Mouse (Mus musculus): ENCODE data around the gene Ube2v1. TPM values are rescaled to one million over a fixed set of nuclear protein-coding genes. Genes with fewer than 3 reads are reported as not detected.

Gene Ube2v1
- 102 and 116 TPM in 2 replicates for total RNA-seq (2015)
- 51.7 and 56.5 TPM in 2 replicates for total RNA-seq (2017)

GRCm38 (mm10) chr2:167631591-167632448 lies at the start of gene Ube2v1:
Gene Ube2v1 (minus strand): TSS chr2:167632095.
- ATAC-seq (replicated peaks; ENCODE audit: poor library complexity), result peak; percentile 70

DNA sequence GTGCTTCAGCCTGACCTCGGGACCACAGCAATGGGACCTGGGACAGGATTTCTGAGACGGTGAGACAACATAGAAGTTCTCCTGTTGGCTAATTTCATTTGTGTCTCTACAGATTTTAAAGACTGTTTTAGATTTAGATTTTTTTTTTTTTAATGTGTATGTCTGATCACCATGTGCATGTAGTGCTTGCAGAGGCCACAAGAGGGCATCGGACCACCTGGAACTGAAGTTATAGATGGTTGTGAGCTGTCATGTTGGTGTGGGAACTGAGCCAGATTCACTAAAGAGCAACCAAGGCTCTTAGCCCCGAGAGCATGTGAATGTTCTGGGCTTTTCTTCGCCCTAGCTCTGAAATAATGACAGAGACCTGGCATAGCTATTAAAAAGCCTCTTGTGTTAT lies 48.8 kb upstream of the Ube2v1 start:
- ATAC-seq (replicated peaks; ENCODE audit: poor library complexity), result peak; percentile 54

GRCm38 (mm10) chr2:167679902-167680430 lies 48.1 kb upstream of the Ube2v1 start:
- peak; percentile 86 for ATAC-seq (replicated peaks; ENCODE audit: poor library complexity)

DNA sequence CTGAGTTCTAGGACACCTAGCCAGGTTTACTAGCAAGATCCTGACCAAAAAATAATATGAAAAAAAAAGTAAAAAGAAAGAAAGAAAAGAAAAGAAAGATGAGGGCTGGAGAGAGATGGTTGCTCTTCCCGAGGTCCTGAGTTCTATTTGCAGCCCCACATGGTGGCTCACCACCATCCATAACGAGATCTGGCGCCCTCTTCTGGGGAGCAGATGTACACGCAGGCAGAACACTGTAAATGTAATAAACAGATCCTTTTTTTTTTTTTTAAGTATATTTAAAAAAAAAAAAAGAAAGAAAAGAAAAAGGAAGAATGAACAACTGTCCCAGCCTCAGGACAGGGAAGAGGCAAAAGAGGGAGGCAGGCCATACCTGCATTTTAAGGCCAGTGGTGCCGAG lies 46.7 kb upstream of the Ube2v1 start:
- no peak for ATAC-seq (replicated peaks; ENCODE audit: poor library complexity)

DNA sequence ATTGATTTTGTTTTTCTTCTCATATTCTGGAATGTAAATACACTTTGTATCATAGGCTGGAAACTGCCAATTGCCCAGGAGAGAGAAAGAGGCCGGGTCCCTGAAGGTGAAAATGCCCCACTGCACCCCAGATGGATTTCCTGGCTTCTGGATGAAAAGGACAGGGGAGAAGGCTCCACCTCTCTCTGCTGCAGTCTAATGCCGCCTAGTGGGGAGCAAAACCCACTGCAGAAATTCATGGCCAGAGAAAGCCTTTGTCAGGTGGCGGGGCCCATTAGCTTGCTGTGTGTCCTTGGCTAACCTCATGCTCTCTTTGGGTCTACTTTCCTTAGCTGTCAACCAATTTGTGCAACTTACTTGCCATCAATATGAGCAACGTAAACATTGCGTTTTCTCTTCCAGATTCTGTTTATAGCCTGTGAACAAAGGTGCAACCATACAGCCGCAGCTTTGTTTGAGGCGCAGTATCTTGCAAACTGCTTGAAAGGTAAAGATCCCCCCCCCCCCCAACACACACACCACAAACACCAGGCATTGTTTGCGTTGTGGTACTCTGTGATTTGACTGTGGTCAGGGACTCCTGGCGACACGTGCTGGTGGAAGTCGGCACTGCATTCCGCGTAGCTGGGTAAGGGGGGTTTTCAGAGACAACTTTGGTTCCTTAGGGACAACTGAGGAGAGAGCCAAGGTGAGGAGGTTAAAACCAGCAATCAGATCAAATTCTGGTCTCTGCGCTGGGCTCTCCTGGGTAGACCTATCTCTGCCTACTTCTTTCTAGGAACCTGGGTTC lies 43.4 kb upstream of the Ube2v1 start:
- ATAC-seq (replicated peaks; ENCODE audit: poor library complexity), result peak; percentile 57

- peak; percentile 82 for ATAC-seq (replicated peaks; ENCODE audit: poor library complexity)
Measured at GRCm38 (mm10) chr2:167672212-167672685, 40.4 kb upstream of the Ube2v1 start.

- no peak for ATAC-seq (replicated peaks; ENCODE audit: poor library complexity)
Measured at GRCm38 (mm10) chr2:167671101-167671633, 39.3 kb upstream of the Ube2v1 start.

- ATAC-seq (replicated peaks; ENCODE audit: poor library complexity), result no peak
Measured at GRCm38 (mm10) chr2:167669398-167669797, 37.5 kb upstream of the Ube2v1 start.

DNA sequence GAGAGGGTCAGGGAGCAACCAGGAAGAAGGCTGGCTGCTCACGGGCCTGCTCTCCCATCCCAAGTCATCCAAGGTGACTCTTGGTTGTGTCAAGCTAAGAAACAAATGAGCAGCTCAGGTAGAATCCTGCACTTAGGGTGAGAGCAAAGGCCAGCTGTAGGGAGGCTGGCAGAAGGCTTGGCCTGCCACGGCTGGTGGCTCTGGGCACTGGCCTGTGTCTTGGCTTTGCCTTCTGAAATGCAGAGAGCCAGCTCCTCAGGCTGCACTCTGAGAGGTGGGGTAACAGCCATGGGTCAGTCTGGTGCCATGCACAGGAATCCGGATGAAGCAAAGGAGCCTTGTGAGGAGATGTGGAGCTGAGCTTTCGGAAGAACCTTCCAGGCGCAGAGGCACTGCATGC lies 36.5 kb upstream of the Ube2v1 start:
- ATAC-seq (replicated peaks; ENCODE audit: poor library complexity), result no peak

DNA sequence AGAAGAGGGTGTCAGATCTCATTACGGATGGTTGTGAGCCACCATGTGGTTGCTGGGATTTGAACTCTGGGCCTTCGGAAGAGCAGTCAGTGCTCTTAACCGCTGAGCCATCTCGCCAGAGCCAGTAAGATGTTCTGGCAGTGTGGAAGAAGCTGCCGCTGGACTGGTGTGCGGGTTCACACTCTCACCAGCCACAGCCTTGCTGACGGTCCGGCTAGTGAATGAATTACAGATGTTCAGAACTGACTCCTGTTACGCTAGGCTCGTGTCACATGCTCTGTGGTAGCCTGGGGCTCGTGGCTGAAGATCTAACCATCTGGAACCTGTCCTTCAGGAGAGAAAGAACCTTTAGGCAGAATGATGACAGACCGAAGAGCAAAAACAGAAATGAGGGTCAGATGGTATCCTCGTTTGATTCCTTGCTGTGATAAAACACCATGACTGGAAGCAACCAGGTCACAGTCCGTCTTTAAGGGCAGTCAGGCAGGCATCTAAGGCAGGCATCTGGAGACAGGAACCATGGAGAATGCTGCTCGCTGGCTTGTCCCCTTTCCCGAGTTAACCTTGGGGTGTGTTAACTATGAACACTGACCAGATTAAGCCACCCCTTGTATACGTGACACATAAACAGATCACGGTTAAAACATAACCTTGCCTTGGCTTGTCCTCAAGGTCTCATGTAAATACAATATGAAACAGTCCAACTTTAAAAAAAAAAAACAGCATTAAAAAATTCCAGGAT lies 34.2 kb upstream of the Ube2v1 start:
- ATAC-seq (replicated peaks; ENCODE audit: poor library complexity), result no peak

- ATAC-seq (replicated peaks; ENCODE audit: poor library complexity), result no peak
Measured at GRCm38 (mm10) chr2:167662713-167663112, 30.8 kb upstream of the Ube2v1 start.

GRCm38 (mm10) chr2:167661270-167662203 lies 29.6 kb upstream of the Ube2v1 start, which contains the start of gene Gm20431:
Gene Gm20431 (minus strand): TSS chr2:167661496.
- peak; percentile 79 for ATAC-seq (replicated peaks; ENCODE audit: poor library complexity)

- ATAC-seq (replicated peaks; ENCODE audit: poor library complexity), result no peak
Measured at GRCm38 (mm10) chr2:167660611-167660971, 28.7 kb upstream of the Ube2v1 start.

GRCm38 (mm10) chr2:167659847-167660610 lies 28.1 kb upstream of the Ube2v1 start:
- no peak; the same call in 1 of the 2 replicates for ATAC-seq (replicated peaks; ENCODE audit: poor library complexity)

- no peak for ATAC-seq (replicated peaks; ENCODE audit: poor library complexity)
Measured at GRCm38 (mm10) chr2:167659177-167659846, 27.4 kb upstream of the Ube2v1 start.

DNA sequence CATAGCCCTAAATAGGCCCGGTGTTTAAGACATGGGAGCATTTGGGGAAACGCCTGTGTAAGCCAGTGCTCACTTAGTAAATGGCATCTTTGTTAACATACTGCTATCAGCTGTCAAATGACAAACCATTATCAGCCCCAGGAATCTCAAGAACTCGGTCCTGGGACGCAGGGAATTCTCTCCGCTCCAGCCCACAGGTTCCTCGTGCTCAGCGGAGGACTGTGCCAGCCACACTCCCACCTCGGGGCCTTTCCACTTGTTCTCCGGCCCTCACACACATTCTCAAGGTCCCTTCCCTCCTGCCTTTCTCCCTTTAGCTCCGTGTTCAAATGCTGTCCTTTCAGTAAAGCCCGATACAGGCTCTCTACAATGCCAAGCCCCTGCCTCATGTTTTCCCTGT lies 26.8 kb upstream of the Ube2v1 start:
- no peak for ATAC-seq (replicated peaks; ENCODE audit: poor library complexity)

GRCm38 (mm10) chr2:167657973-167658372 lies 26.1 kb upstream of the Ube2v1 start:
- no peak for ATAC-seq (replicated peaks; ENCODE audit: poor library complexity)
